Mouse (Mus musculus) T-helper 1 cell (primary cell): ENCODE measurements around the gene Nek1.

Source experiments
- in situ Hi-C: fragments of 300-600 bp; cut with MboI, MseI; formaldehyde crosslinking; loops from one replicate; pipeline ENCODE4 v1.15.1; 2025; ENCODE audit warnings: high pct_unique_total_duplicates

Nek1 gene

DNA sequence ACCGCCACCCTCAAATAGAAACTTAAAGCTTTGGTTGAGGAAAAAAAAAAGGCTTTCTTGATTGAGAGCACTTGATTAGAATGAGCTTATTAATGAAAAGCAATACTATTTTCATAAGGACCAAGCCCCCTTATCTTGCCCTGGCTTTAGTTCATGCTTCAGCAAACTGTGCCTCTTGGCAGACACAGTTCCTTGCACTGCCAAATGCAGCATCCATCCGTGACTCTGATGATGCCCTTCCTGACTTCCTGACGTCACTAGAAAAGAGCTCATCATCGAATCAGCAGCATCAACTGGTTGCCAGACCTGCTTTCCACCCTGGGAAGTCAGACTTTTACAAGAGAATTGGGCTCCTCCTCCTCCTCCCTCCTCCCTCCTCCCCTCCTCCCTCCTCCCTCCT lies 157.6 kb downstream of the Nek1 start:
- in situ Hi-C loops, result no loop called here

DNA sequence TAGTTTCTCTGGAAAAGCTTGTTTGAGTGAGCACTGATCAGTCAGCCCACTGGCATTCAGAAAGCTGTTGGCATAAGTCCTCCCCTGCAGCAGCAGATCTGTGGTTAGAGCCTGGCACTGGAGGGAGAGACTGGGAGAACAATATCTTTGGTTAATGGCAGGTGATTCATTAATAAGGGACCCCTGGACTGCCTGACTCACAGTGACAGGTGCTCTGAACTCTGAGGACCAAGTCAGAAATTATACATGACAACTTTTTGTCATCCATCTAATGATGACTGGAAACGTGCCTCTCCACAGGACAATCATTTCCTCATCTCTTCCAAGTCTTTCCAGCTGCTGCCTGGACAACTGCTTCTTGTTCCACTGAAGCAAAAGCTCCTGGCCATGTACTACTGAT lies 163.4 kb downstream of the Nek1 start:
- in situ Hi-C loops, result no loop called here

DNA sequence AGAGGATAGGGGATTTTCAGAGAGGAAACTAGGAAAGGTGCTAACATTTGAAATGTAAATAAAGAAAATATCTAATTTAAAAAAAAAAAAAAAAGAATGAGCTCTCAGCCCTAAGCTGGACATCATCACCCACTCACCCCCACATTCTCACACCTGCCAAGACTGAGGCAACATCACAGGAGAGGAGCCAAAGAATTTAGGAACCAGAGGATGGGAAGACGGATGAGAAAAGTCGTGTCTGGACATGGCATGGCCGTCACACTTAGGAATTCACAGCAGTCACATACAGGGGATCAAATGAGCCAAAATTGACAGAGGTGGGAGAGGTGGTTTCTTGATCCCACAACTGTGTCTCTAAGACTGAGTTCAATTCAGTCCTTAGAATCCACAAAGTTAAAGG lies 165.5 kb downstream of the Nek1 start:
- in situ Hi-C loops, result no loop called here

- in situ Hi-C loops, result no loop called here
These were observed 168.6 kb downstream of the Nek1 start for GRCm38 (mm10) chr8:61161461-61162185.

- in situ Hi-C loops, result no loop called here
These were observed 169.2 kb downstream of the Nek1 start for GRCm38 (mm10) chr8:61162186-61162566.

DNA sequence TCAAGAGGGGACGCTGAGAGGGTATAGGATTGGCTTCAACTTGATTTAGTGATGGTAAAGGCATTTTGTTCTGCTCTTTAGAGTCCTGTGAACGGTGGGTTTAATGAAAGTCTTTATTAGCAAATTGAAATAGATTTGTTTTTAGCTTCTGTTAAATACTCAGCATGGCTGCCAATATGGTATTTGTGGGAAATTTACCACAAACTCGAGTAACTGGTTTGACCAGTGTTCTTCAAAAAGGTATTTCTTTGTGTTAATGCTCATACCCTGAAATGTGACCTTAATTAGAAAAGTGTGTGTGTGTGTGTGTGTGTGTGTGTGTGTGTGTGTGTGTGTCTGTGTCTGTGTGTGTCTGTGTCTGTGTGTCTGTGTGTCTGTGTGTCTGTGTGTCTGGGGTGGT lies 178.6 kb downstream of the Nek1 start:
- in situ Hi-C loops, result no loop called here

DNA sequence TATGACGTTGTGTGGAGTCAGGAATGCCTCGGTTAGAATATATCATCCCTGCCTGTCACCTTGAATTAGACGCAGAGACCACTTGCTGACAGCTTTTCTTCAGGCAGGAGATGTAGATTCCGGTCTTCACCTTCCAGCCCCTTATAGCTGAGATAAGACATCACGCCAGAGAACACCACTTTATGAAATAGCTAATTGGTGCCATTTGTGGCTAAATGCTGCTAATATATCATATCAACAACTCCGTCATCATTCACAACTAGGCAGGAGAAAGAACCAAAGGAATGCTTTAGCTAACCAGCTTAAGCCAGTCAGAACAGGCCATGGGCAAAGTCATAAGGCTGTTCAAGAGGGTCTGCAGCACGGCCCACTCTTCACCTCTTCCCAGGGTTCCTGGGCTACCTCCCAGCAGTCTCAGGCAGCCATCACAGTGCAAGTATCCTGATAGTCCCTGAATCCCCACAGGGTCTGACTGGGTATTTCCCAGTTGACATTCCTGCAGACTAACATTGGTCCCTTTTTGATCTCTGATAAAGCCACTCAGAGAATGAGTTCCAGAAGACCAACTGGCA lies 181.0 kb downstream of the Nek1 start:
- in situ Hi-C loops, result no loop called here

GRCm38 (mm10) chr8:61175876-61176275 lies 182.9 kb downstream of the Nek1 start:
- in situ Hi-C loops, result no loop called here

DNA sequence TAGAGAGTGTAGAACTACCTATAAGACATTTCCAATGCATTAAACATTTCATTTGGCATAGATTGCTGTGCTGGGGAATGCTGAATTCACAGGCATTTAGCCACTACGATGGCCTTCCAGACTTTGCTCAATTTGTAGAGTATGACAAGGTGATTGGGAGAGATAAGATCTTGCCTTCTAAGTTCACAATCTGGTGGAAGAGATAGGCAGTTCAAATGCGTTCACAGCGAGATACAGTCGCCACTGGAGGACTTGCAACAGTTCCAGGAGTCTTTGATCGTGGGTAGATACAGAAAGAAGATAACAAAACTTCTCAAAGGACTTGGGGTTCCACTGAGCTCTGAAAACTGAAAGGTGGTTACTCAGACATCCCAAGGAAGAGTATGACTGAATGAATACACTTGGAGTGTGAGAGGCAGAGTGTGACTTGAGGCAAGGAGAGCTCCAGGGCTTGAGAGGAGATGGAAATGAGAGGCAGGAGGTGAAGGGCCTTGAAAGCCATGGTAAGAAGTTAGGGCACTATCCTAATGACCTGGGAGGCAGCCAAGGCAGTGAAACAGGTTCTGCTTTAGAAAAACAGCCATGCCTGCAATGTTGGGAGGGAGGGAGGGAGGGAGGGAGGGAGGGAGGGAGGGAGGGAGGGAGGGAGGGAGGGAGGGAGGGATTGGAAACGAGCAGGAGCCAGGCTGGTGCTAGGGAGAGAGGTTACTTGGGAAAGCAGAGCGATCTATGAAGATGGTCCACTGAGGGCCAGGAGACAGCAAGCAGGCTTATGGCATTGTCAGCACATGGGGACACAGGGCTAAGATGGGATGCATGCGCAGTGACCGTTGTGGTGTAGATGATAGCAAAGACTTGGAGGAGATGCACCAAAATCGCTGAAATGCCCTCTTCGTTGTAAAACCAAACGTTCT lies 184.9 kb downstream of the Nek1 start:
- in situ Hi-C loops, result no loop called here

DNA sequence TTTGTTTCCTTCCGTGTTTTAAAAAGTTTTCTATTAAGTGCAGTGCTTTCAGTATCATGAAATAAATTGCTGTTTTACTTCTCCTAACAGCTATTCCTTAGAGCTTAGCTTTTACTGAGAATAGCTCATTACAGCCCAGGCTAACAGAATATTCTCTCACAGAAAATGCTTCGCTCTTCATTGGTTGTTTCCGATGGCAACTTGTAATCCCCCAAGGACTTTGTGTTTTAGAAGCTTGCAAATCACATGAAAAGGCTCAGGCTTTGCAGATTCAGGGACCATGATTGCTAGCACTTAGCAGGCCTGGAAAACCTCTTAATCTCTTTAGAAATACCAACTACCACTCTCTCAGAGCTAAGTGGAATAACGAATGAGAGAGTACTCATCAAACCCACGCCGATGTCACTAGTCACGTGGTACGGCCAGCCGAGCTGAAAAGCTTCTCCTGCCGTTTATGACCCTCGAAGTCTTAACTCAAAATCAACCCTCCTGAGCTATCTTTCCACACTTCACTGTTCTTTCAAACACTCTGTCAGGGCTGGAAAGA lies 185.7 kb downstream of the Nek1 start:
- in situ Hi-C loops, result no loop called here
